Mouse (Mus musculus): ENCODE measurements around the gene Rimbp3.
"Not testable (repeated sequence)": the region's sequence is repeated elsewhere in the genome, so short reads cannot be mapped to it uniquely, and the experiment has no call there.

Gene Rimbp3

DNA sequence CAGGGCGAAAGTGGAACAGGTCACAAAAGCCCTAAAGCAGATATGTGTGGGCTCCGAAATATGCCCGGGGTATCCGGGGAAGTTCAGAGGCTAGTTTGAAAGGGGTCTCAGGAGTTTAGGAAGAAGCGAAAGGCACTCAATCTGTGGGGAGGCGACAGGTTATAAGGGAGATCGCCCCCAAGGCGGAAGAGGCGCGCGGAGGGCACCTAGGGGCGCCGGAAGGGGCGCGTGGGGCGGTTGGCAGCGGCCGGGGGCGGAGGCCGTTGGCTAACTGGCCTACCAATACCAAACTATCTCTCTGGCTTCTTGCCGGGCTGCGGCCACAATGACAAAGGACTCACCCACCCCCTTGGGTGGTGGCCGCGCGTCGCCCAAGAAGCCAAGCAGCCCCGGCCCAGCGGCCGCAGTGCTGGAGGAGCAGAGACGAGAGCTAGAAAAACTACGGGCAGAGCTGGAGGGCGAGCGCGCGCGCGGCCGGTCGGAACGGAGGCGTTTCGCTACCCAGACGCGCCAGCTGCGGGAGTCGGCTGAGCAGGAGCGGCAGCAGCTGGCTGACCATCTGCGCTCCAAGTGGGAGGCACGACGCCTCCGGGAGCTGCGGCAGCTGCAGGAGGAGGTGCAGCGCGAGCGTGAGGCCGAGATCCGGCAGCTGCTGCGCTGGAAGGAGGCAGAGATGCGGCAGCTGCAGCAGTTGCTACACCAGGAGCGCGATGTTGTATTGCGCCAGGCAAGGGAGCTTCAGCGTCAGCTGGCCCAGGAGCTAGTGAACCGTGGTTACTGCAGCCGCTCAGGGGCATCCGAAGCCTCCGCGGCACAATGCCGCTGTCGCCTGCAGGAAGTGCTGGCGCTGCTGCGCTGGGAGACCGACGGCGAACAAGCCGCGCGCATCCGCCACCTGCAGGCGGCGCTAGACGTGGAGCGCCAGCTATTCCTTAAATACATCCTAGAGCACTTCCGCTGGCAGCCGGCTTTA is at the start of gene Rimbp3:
Gene Rimbp3, plus strand, starts transcription at position 215 of the 973 bp plus-strand sequence.
- peak; percentile 88 for DNase-seq

GRCm38 (mm10) chr16:17165478-17165877 is 42.9 kb upstream of the Rimbp3 start:
- DNase-seq = not testable (repeated sequence)

GRCm38 (mm10) chr16:17167179-17167578 is 41.2 kb upstream of the Rimbp3 start:
- no peak for DNase-seq

DNA sequence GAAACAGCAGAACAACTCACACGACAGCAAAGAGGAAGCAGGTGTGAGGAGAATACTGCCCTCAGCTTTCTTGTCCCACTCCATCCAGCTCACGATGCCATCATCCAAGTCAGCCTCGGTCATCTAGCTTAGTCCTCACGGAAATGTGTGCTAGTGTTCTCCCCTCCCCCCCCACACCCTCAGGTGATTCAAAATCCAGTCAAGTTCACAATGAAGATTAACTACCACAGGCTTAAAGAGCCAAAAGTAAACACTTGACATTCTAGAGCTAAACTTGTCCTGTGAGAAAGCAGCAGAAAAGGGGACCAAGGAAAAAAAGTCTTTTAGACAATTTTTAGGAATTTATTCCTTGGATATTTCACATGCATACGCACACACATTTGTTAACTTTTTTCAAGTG is 40.4 kb upstream of the Rimbp3 start:
- peak; percentile 10 for DNase-seq

DNA sequence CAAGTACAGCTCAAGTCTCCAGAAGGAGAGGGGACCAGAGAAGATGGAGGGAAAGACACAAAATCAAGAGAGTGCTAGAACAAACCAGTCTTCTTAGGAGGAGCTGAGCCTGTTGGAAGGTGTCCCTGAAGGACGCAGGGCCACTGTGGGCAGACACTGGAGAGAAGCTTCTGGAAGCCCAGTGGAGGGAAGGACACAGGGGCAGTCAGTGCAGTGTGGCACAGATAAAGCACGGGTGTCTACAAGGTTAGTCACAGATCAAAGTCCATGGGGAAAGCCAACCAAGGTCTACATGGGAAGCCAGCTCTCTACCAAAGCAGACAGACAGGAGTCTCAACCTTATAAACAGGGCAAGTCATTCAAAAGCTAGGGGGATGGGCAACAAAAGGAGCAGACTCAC is 32.6 kb upstream of the Rimbp3 start:
- DNase-seq = no peak

- DNase-seq = no peak
Measured at GRCm38 (mm10) chr16:17177623-17178170, 30.7 kb upstream of the Rimbp3 start.

- no peak for DNase-seq
Measured at GRCm38 (mm10) chr16:17179706-17180105, 28.7 kb upstream of the Rimbp3 start.

- peak; percentile 34 for DNase-seq
Measured at GRCm38 (mm10) chr16:17181382-17181781, 27.0 kb upstream of the Rimbp3 start.

DNA sequence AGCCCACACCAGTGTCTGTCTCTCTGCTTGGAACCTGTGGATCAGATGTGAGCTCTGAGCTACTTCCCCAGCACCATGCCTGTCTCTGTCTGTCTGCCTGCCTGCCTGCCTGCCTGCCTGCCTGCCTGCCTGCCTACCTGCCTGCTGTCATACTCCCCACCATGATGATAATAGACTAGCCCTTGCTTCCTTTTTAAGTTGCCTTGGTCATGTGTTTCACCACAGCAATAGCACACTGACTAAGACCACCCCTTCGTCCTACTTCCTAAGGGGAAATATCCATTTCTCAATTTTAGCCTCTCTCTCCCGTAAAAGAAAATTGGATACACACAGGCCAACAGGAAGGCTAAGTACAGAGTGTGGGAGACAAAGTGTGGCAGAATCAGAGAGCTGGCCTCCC is 26.3 kb upstream of the Rimbp3 start:
- DNase-seq = no peak

GRCm38 (mm10) chr16:17183003-17183402 is 25.4 kb upstream of the Rimbp3 start:
- no peak for DNase-seq

- no peak for DNase-seq
Measured at GRCm38 (mm10) chr16:17185475-17185874, 22.9 kb upstream of the Rimbp3 start.

DNA sequence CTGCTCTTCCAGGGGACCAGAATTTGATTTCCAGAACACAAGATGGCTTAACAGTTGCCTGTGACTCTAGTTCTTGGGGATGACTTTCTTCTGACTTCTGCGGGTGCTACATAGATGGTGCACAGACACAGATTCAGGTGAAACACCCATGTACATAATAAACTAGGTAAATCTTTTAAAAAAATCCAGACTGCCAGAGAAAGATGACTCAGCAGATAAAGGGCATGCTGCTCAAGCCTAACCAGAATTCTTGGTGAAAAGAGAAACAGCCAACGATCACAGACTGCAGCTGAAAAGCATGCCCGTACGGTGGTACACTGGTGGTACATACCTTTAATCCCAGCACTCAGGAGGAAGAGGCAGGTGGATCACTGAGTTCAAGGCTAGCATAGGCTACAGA is 14.6 kb upstream of the Rimbp3 start:
- no peak for DNase-seq

- no peak for DNase-seq
Measured at GRCm38 (mm10) chr16:17200121-17200952, 8.1 kb upstream of the Rimbp3 start.

DNA sequence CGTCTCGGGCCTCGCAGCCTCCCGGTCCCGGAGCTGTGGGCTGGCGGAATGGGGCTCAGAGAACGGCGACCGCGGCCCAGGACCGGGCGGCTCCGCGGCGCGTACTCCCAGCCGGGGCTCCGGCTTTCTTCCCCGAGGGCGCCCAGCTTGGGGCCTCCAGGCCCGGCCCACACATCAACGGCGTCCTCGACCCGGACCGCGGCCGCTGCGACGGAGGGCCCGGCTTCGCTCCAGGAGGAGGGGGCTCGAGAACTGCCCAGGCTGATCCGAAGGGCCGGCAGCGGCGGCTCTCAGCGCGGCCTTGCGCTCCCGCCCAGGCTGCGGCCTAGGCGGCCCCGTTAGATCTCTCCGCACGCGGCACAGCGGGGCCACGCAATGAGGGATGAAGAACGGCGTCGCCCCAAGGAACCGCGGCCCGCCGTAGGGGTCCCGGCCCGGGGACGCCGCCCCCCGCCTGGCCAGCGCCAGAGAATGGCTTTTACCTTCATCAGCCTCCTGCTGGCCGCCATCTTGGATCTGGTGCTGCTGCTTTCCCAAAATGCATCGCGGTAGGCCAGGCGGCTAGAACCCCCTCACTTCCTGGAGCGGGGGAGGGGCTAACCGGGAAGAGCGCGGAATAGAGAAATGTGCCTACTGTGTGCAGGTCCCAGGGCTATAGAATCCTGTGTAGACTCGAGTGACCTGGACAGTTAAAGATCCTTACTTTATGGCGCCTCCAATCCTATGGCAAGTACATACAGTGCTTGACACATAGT is 7.3 kb upstream of the Rimbp3 start:
- DNase-seq = peak; percentile 81

DNA sequence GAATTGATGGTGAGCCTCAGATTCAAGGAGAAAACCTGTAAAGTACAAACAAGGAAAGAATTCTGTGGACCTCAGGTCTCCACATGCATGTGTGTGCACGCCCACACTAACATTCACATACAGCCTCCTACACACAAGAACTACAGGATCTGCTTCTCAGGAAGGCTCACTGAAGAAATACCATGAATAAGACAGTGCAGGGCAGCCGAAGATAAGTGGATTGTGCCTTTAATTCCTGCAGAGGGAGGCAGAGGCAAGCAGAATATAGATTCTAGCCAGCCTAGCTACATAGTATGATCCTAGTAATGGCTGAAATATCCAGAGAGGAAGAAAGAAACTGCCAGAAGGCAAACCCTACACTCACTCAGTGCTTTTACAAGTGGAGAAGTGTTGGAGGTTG is 6.4 kb upstream of the Rimbp3 start:
- no peak for DNase-seq

- DNase-seq = no peak
Measured at GRCm38 (mm10) chr16:17202549-17202948, 5.9 kb upstream of the Rimbp3 start, which contains the start of gene Ube2l3. Gene Ube2l3, minus strand, starts transcription at chr16:17202649.

- peak; percentile 39 for DNase-seq
Measured at GRCm38 (mm10) chr16:17204990-17205389, 3.4 kb upstream of the Rimbp3 start.

GRCm38 (mm10) chr16:17209404-17209960 is 1.1 kb downstream of the Rimbp3 start:
- no peak for DNase-seq

DNA sequence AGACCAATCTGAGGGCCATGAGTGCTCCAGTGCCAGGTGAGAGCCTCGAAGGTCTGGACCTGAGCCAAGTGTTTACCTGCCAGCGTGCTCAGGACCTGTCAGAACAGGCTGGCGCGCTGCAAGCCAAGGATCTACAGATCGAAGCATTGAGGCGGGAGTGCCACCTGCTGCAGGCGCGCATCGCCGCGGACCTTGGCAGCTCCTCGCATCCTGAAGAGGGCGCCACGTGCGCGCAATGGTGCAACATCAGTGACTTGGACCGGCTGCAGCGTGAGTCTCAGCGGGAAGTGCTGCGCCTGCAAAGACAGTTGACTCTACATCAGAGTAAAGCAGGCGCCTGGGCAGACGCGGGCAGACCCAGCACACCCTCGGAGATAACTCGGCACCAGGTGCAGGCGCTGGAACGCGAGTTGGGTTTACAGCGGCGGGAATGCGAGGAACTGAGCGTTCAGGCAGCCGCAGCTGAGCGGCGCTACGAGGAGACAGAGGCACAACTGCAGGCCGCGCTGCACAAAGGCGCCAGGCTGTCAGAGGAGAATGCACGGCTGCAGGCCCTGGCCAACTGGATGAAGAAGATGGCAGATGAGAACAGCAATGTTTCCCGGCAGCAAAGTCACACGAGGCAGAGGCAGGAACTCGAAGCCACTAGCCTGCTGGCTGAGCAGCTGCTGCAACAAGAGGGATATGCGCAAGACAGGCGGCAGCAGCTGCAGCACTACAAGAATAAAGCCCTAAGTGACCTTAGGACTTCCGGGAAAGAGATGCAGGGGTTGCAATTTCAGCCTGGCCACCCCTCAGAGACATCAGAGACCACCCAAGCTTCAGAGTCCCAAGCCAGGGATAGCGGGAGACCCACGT is 1.8 kb downstream of the Rimbp3 start:
- DNase-seq = peak; percentile 90

- no peak for DNase-seq
Measured at GRCm38 (mm10) chr16:17216934-17217633, 8.7 kb downstream of the Rimbp3 start.

Measured in lung, postnatal 14 days (tissue).